Mouse (Mus musculus) erythroblast, embryonic 14.5 days (primary cell): ENCODE data around the gene Fut1.

Source experiments
- GATA1 ChIP-seq: IDR thresholded peaks from 2 replicates; pipeline ENCODE4 v1.6.1; 2012; ENCODE audit warnings: low read length, inconsistent platforms, mixed read lengths
- TAL1 ChIP-seq: IDR thresholded peaks from 3 replicates; pipeline ENCODE4 v1.6.1; 2012; ENCODE audit warnings: low read length, inconsistent platforms, mixed read lengths

GRCm38 (mm10) chr7:45642503-45643255 lies 25.6 kb downstream of the Fut1 start:
- TF ChIP-seq GATA1 (no peak), TAL1 (no peak)
